Mouse (Mus musculus) liver, adult (tissue): ENCODE measurements around the gene Lag3.

Experiments used
- GATA4 ChIP-seq: IDR thresholded peaks from 2 replicates; pipeline ENCODE4 v1.6.1; 2014; ENCODE audit warnings: mild to moderate bottlenecking, low read length; ENCODE audit not compliant: insufficient replicate concordance

Gene Lag3

GRCm38 (mm10) chr6:124915160-124915941 is 3.8 kb upstream of the Lag3 start:
- TF ChIP-seq GATA4 = no peak

GRCm38 (mm10) chr6:124914511-124914910 is 3.0 kb upstream of the Lag3 start:
- no peak for TF ChIP-seq GATA4

GRCm38 (mm10) chr6:124913721-124914285 is 2.3 kb upstream of the Lag3 start:
- TF ChIP-seq GATA4 = no peak

- no peak for TF ChIP-seq GATA4
These were observed 1.7 kb upstream of the Lag3 start for GRCm38 (mm10) chr6:124913214-124913613.

GRCm38 (mm10) chr6:124910032-124910431 is 1.5 kb downstream of the Lag3 start:
- no peak for TF ChIP-seq GATA4

GRCm38 (mm10) chr6:124907767-124908166 is 3.7 kb downstream of the Lag3 start:
- no peak for TF ChIP-seq GATA4

- no peak for TF ChIP-seq GATA4
These were observed 6.3 kb downstream of the Lag3 start for GRCm38 (mm10) chr6:124904991-124905860.

GRCm38 (mm10) chr6:124904161-124904981 is 7.1 kb downstream of the Lag3 start:
- TF ChIP-seq GATA4 = no peak

- TF ChIP-seq GATA4 = peak; percentile 63; the same call in 1 of the 2 replicates
These were observed 7.8 kb downstream of the Lag3 start for GRCm38 (mm10) chr6:124903580-124904151.

GRCm38 (mm10) chr6:124901851-124902250 is 9.7 kb downstream of the Lag3 start:
- no peak for TF ChIP-seq GATA4

- no peak for TF ChIP-seq GATA4
These were observed 10.6 kb downstream of the Lag3 start for GRCm38 (mm10) chr6:124900801-124901480.

GRCm38 (mm10) chr6:124900056-124900800 is 11.3 kb downstream of the Lag3 start:
- TF ChIP-seq GATA4 = no peak

GRCm38 (mm10) chr6:124898359-124898758 is 13.1 kb downstream of the Lag3 start:
- no peak for TF ChIP-seq GATA4

GRCm38 (mm10) chr6:124890997-124891396 is 20.5 kb downstream of the Lag3 start:
- no peak for TF ChIP-seq GATA4
